Mouse (Mus musculus) liver, embryonic 14.5 days (tissue): ENCODE measurements around the gene Ermard. TPM values are rescaled to one million over a fixed set of nuclear protein-coding genes. Genes with fewer than 3 reads are reported as not detected.
"Not testable (repeated sequence)": the region's sequence is repeated elsewhere in the genome, so short reads cannot be mapped to it uniquely, and the experiment has no call there.

Experiments used
- ATAC-seq: fragments of 200-750 bp; cut with Nextera tagmentation; 2 replicates; pipeline ENCODE4 v1.8.0; 2017; ENCODE audit warnings: moderate number of reproducible peaks, mild to moderate bottlenecking, moderate library complexity; ENCODE audit not compliant: insufficient read depth
- DNase-seq, 3 experiments: peaks; one replicate each; pipeline ENCODE4 v3.0.0-alpha.2; 2012 to 2013; ENCODE audit warnings: low read depth in 3 of 3, low spot score in 3 of 3
- H3K27ac ChIP-seq: fragments of 300-500 bp; sonication (generic); 2 replicates; pipeline ENCODE4 v1.5.1; 2014; ENCODE audit warnings: moderate library complexity, mild to moderate bottlenecking, control low read depth, inconsistent platforms
- H3K27me3 ChIP-seq: fragments of 300-500 bp; sonication (generic); 2 replicates; pipeline ENCODE4 v1.6.1; 2014; ENCODE audit warnings: mild to moderate bottlenecking, low read length, moderate library complexity; ENCODE audit not compliant: control insufficient read depth, insufficient read depth
- H3K36me3 ChIP-seq: fragments of 300-500 bp; sonication (generic); replicated peaks from 2 replicates; pipeline ENCODE4 v1.6.1; 2014; ENCODE audit warnings: low read depth; ENCODE audit not compliant: control insufficient read depth, insufficient read depth
- H3K4me1 ChIP-seq, 2 experiments: fragments of 200-500 bp in 1 of 2; fragments of 300-500 bp in 1 of 2; sonication (generic) in 1 of 2; replicated peaks; 2 replicates each; pipeline ENCODE4 v1.6.1; 2012 to 2014; ENCODE audit warnings: antibody characterized with exemption in 1 of 2, inconsistent platforms in 1 of 2, low read length in 1 of 2; ENCODE audit not compliant: control insufficient read depth in 2 of 2, insufficient read depth in 2 of 2
- H3K4me2 ChIP-seq: fragments of 300-500 bp; sonication (generic); 2 replicates; pipeline ENCODE4 v1.6.1; 2014; ENCODE audit warnings: low read depth, mild to moderate bottlenecking, control low read depth, moderate library complexity
- H3K4me3 ChIP-seq, 2 experiments: fragments of 200-500 bp in 1 of 2; fragments of 300-500 bp in 1 of 2; sonication (generic) in 1 of 2; 2 replicates each; pipeline ENCODE4 v1.5.1; 2012 to 2014; ENCODE audit warnings: low read depth in 2 of 2, low read length in 2 of 2, mild to moderate bottlenecking in 2 of 2, control low read depth in 1 of 2, inconsistent platforms in 1 of 2, moderate library complexity in 1 of 2; ENCODE audit not compliant: insufficient read depth in 1 of 2
- H3K9ac ChIP-seq: fragments of 300-500 bp; sonication (generic); replicated peaks from 2 replicates; pipeline ENCODE4 v1.6.1; 2014; ENCODE audit warnings: mild to moderate bottlenecking, control low read depth, moderate library complexity
- H3K9me3 ChIP-seq: fragments of 300-500 bp; sonication (generic); 2 replicates; pipeline ENCODE4 v1.6.1; 2016; ENCODE audit warnings: low read length, mixed read lengths; ENCODE audit not compliant: control insufficient read depth
- CTCF ChIP-seq: IDR thresholded peaks from 2 replicates; pipeline ENCODE4 v1.5.1; 2016; ENCODE audit warnings: antibody characterized with exemption, low read depth, control low read depth
- EP300 ChIP-seq: IDR thresholded peaks from 2 replicates; pipeline ENCODE4 v1.6.1; 2016; ENCODE audit warnings: antibody characterized with exemption, low read depth
- WGBS: fragments of 180-500 bp; shearing (Covaris S2); extraction: QIAGEN DNeasy Blood & Tissue Kit; methylation state at CpG from one replicate; pipeline ENCODE4 v1.1.7; 2014; ENCODE audit not compliant: insufficient replicate concordance; 5-methylcytosine and 5-hydroxymethylcytosine counted together
- polyA plus RNA-seq, 2 experiments: library from polyadenylated mRNA; depleted of rRNA in 1 of 2; stranded (reverse) in 1 of 2; unstranded in 1 of 2; fragments of >200 nt; fragmentation: Nextera tagmentation in 1 of 2; extraction: Ambion mirVana in 1 of 2; gene quantifications; 2 replicates each; pipeline versions ENCODE4 v1.2.1 to v1.2.3; 2012 to 2014

Ermard gene
- polyA plus RNA-seq, 2 experiments = 16.9 to 21.3 TPM

DNA sequence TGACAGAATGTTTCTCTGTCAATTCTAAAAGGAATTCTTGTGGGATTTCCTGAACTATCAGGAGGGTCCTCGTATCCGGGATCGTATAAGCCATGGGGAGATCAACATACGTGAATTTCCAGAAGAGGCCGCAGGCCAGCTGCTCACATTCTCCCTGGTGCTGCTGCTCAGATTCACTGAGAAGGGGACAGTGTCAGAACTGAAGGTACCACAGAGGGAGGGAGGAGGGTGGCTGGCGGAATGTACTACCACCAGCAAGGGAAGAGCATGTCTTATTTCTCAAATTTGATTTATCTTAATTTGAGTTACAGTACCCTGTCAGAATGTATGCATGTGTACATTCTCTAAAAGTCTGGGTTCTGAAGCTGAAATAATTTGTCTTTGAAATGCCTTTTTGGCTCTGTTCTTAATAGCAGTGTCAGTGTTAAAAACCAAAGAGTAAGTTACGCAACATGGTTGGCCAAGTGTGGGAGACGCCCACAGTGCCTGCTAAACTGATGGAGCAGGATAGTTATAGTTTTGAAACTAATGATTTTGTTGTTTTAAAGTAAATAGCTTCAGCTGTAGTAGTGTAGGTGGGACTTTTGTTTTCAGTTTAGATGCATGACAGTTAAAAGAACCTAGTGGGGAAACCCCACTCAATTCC lies 12.3 kb downstream of the Ermard start:
- H3K4me1 ChIP-seq, H3K4me3 ChIP-seq, H3K9ac ChIP-seq, H3K27ac ChIP-seq, H3K36me3 ChIP-seq, H3K4me2 ChIP-seq, H3K9me3 ChIP-seq, H3K27me3 ChIP-seq, ATAC-seq, DNase-seq: not testable (repeated sequence)
- WGBS = 85% methylated on average over 5 of the region's 8 CpGs

DNA sequence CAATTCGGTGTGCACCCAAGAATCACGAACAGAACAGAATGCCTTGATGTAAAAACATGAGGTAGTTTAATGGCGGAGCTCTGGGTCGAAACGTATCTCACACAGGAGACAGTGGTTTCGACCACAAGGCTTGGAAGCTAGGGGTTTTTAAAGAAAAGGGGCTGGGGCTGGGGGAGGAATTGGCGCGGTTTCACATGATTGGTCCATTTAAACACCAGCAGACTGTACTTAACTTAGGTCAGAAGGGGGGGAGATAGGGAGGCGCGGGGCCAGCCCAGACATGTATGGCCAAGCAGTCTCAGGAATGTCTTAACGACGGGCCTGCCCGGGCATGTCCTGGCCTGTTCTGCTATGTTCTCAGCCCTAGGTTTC lies 12.8 kb downstream of the Ermard start:
- 85% methylated on average over 10 of the region's 13 CpGs for WGBS
- H3K4me3 ChIP-seq = not testable (repeated sequence)

DNA sequence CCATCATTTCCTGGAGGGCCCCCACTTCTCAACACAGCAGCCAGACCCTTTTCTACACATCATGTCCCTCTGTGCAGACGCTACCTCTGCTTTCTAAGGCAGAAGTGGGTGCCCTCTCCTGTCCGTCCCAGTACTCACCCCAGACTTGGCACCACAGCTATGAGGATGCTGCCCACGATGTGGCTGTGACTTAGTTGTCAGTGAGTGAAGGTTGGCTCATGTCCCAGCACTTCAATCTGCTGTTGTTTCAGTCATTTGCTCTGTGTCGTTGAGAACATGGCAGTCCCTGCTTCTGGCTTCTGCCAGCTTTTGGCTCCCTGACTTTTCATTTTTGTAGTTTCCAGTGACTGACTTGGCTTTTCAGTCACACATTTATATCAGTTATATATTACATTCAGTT lies 14.9 kb downstream of the Ermard start:
- WGBS = 69% methylated on average over 4 of the region's 4 CpGs
- no peak for DNase-seq

More for the DNA sequence above, 12.8 kb downstream of the Ermard start:
- ATAC-seq, H3K4me1 ChIP-seq, H3K9ac ChIP-seq, H3K27ac ChIP-seq, H3K9me3 ChIP-seq, DNase-seq, H3K27me3 ChIP-seq, H3K36me3 ChIP-seq, H3K4me2 ChIP-seq: not testable (repeated sequence)

DNA sequence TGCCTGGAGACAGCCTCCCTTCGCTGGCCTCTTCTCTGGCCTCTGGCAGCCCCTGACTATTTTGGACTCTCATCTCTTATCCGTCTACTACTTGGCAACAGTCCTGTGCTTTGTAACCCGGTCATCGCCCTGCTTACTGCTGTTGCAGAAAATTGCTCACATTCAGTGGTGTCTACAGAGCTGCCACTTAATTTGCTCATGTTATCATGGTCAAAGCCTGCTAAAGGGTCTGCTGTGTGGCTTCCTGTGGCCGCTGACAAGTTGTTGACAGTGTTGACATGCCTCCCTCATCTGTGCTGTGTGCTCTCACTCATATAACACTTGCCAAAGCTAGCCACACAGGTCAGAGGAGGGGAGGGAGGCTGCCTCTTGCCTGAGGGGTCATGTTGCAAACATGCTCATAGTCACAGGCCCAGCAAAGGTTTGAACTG lies 17.2 kb downstream of the Ermard start:
- ATAC-seq (no peak), DNase-seq (no peak)
- H3K4me2 ChIP-seq = no peak overlapping the region
- TF ChIP-seq EP300 = no peak
- TF ChIP-seq CTCF = no peak
- H3K9me3 ChIP-seq = no peaks in the 10 kb centered on the region
- no peak overlapping the region for H3K9ac ChIP-seq
- H3K27me3 ChIP-seq = no peaks in the 10 kb centered on the region
- 62% methylated on average over 5 of the region's 5 CpGs for WGBS
- no peak overlapping the region for H3K27ac ChIP-seq
- H3K4me1 ChIP-seq = no peaks in the 10 kb centered on the region
- H3K4me3 ChIP-seq = no peak overlapping the region
- peaks cover 10% of the 10 kb centered on the region for H3K36me3 ChIP-seq

More for the DNA sequence above, 14.9 kb downstream of the Ermard start:
- Histone ChIP-seq H3K27ac (no peak overlapping the region), H3K9me3 (no peaks in the 10 kb centered on the region), H3K36me3 (peaks cover 10% of the 10 kb centered on the region), H3K9ac (no peak overlapping the region), H3K4me3 (no peak overlapping the region), H3K27me3 (no peaks in the 10 kb centered on the region), H3K4me1 (no peaks in the 10 kb centered on the region), H3K4me2 (no peak overlapping the region)
- TF ChIP-seq CTCF (no peak), EP300 (no peak)
- ATAC-seq = no peak

DNA sequence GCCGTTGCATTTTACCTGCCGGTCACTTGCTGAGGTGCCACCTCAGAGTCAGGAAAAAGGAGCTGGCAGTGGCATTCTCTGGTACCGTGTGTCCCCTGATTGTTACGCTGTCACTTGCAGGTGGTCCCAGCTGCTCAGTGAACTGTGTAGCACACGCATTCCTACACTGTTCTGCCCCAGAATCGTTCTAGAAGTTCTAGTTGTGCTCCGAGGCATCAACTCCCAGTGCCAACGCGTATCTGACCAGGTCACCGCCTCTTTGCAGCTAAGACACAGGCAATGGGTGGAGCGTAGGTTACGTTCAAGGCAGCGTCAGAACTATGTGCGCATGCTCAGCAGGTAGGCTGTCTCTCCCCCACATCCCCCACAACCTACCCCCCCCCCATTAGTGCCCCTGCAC lies 18.6 kb downstream of the Ermard start:
- no peak overlapping the region for H3K4me3 ChIP-seq
- no peak overlapping the region for H3K27ac ChIP-seq
- H3K9ac ChIP-seq = no peak overlapping the region
- 85% methylated on average over 14 of the region's 14 CpGs for WGBS
- H3K4me2 ChIP-seq = no peak overlapping the region
- no peak for TF ChIP-seq CTCF
- no peak for TF ChIP-seq EP300
- ATAC-seq (no peak), DNase-seq (no peak)
- no peaks in the 10 kb centered on the region for H3K4me1 ChIP-seq
- no peaks in the 10 kb centered on the region for H3K27me3 ChIP-seq
- no peaks in the 10 kb centered on the region for H3K9me3 ChIP-seq
- H3K36me3 ChIP-seq = peaks cover 10% of the 10 kb centered on the region
